Mouse (Mus musculus): ENCODE measurements around the gene Ddx56.

- TF ChIP-seq BHLHE40 (IDR thresholded peaks at IDR 0.05; ENCODE audit: low read depth, low read length) = no peak
- TF ChIP-seq EP300 (IDR thresholded peaks at IDR 0.05; ENCODE audit: low read length) = no peak
- TF ChIP-seq MAX (IDR thresholded peaks at IDR 0.05; ENCODE audit: low read length) = no peak
Measured at GRCm38 (mm10) chr11:6308181-6308580, 40.6 kb upstream of the Ddx56 start.

Measured in CH12.LX (cell line).